Mouse (Mus musculus) T-helper 2 cell (primary cell): ENCODE measurements around the gene Lrrc32.

Source experiments
- in situ Hi-C: fragments of 300-600 bp; cut with MboI, MseI; formaldehyde crosslinking; loops from one replicate; pipeline ENCODE4 v1.15.1; 2025; ENCODE audit warnings: high pct_unique_total_duplicates

The Lrrc32 gene

DNA sequence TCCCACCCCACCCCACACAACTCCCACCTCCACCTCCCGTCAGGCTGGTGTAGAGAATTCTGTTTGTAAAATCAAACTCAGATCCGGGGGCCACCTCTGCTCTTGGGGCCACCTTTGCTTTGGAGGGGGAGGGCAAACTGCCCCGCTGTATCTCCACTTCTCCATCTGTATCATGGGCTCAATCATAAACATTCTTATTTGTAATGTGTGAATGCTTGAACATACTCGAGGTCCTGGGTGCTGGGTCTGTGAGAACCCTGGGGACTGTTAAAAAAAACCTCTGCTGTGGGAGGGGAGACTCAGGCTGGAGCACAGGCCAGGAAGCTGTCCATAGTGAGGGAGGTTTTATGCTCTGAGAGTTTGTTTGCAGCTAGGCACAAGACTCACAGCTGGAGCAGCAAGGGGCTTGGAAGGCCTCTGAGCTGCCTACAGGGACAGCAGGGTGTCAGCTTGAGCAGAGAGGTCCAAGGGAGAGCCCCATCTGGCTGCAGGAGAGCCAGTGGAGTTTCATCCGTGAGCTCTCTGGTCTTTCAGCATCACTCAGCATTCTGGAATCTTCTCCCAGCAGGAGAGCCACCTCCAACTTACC, 15.7 kb downstream of the Lrrc32 start:
- in situ Hi-C loops: no loop called here

GRCm38 (mm10) chr7:98505664-98506063, 16.6 kb downstream of the Lrrc32 start:
- in situ Hi-C loops: no loop called here

DNA sequence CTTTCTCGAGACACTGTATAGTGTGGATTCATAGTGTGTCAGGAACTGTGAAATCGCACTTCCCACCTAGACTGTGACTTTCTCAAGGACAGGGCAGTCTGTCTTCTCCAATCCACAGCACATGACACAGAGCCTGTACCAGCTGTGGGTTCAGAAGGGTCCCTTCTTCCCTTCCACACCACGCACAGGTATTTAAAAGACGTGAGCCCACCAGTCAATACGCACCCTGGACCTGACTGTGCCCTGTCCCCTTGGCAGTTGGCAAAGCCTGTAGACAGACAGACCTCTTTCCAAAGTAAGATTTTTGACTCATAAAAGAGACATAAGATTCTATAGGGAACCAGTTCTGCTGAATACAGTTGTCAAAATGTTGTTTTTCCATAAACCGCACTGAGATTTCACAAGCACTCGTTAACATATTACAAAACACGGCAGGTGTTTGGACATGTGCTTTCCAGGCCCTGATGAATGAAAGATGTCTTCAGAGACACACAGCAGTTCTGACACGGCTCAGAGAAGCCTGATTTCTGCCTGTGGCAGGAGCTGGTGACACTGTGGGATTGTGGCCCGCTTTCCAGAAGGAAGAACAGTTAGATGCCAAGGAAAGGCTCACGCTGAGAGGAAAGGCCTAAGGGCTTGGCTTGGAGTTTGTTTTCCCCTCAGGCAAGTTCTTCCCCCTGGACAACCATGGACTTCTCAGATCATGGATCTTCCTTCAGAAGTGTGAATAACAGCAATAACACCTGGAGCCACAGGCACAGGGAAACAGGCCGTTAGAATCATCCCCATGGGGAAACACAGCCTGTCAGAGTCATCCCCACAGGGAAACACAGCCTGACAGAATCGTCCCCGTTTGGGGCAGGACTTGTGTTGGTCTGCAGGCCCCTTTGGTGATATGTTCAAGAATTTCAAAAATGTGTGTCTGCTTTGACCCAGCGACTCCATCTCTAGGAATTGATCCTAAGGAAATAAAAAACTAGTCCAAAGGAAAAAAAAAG, 22.2 kb downstream of the Lrrc32 start:
- in situ Hi-C loops: no loop called here

DNA sequence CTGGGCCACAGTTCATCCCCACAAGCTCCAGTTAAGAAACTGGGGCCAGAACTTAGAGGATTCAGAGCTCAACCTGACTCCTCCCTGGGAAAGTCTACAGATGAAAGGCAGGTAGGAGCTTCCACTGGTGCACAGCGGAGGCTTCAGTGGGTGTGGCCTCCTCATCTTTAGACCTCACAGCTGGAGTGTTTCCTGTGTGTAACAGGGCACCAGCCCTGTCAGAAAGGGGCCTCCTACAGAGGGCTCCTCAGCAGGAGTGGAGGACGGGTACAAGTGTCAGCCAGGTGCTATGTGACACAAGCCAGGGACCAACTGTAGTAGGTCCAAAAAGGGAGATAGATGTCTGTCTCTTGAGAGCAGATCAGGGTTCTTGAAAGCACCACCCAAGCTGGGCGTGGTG, 24.2 kb downstream of the Lrrc32 start:
- in situ Hi-C loops: no loop called here

DNA sequence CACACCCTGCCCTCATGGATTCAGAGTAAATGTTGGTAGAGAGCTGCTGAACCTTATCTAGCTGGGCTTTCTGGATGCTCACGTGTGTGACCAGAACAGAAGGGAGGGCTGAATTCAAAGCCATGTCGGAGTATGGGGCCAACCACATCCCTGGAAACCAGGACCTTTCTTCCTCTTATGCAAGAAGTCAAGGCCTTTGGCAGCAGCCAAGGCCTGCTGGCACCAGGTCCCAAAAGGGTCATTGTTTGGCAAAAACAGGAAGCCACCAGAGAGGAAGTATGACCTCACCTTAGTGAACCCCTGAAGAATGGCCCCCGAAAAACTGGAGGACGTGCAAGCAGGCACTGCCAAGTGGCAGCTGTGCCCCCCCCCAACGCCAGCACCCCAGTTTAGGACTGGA, 33.5 kb downstream of the Lrrc32 start:
- in situ Hi-C loops: no loop called here

- in situ Hi-C loops: no loop called here
These were observed 34.2 kb downstream of the Lrrc32 start for GRCm38 (mm10) chr7:98523070-98523812.

DNA sequence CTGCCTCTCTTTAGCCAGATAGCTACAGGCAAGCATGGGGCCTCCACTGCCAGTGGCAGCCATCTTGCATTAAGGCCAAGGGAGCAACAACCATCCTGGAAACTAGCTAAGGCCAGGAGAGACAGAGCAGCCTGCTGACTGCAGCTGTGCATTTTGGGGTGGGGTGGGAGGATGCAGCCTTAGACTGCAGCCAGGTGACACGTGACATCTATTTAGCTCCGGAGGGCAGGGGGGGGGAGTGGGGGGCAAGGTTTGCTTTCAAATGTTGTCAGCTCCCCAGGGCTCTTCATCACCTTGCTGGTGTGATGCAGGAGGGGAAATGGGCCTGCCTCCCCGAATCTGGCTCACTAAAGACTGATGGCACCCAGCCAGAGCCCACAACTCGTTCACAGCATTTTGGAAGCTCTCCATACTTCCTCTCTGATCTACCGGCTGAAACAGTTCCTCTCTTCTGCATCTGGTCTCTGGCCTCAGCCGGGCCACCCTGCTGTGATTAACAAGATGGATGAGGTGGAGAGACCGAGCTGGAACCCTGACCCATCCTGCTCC, 34.8 kb downstream of the Lrrc32 start:
- in situ Hi-C loops: no loop called here

- in situ Hi-C loops: no loop called here
These were observed 35.3 kb downstream of the Lrrc32 start for GRCm38 (mm10) chr7:98524401-98524800.

DNA sequence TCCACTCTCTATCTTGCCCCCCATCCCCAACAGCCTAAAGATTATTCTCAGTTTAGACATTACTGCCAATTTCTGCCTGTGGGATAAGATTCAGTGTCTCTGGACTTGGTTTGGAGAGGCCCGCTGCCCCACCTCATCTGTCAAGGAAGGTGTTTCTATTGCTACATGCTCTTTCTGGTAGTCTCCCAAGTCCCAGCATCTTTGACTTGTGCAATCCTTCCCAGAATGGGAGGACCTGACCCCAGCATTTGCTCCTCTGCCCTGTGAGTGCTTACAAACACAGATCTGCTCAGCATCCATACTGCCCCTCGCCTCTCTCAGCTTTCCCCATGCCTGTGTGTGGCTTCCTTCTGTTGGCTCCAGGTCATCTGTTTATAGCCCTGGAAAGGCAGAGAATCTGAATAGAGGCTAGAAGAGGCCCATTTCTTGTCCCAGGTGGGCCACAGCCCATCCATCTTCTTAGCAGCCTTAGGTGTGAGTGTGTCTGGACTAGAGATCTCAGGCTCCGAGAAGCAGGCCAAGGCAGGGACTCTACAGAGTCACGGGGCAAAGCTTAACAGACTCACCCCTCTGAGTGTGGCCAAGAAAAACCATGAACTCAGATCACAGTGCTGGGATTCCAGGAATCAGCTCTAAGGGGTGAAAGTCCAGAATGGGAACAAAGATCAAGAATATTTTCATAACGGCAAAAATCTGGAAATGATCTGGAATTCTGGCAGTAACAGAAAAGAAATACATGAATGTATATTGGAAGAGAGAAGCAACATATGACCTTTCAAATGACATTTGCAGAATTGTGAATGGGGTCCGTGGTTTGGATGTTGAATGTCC, 36.0 kb downstream of the Lrrc32 start:
- in situ Hi-C loops: no loop called here

- in situ Hi-C loops: no loop called here
These were observed 38.0 kb downstream of the Lrrc32 start for GRCm38 (mm10) chr7:98527085-98527484.

GRCm38 (mm10) chr7:98531612-98532011, 42.5 kb downstream of the Lrrc32 start:
- in situ Hi-C loops: no loop called here

GRCm38 (mm10) chr7:98532981-98533380, 43.9 kb downstream of the Lrrc32 start:
- in situ Hi-C loops: no loop called here

DNA sequence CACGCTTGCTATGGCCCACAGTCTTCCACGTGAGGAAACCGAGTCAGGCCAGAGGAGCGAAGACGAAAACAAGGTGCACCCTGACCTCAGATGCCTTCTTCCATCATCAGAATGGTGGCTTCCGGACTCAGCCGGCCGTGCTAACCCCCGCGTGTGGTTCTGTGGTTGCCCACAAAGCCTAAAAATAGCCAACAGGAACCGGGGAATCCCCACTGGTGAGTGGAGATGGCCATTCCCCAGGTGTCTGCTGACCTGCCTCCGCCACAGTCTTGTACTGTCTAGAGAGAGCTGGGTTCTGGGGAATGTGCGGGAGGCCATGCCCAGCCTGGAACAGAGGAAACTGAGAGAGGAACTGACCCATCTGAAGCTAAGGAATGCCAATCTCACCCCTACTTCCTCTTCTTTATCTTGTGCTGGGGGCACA, 45.4 kb downstream of the Lrrc32 start:
- in situ Hi-C loops: no loop called here

DNA sequence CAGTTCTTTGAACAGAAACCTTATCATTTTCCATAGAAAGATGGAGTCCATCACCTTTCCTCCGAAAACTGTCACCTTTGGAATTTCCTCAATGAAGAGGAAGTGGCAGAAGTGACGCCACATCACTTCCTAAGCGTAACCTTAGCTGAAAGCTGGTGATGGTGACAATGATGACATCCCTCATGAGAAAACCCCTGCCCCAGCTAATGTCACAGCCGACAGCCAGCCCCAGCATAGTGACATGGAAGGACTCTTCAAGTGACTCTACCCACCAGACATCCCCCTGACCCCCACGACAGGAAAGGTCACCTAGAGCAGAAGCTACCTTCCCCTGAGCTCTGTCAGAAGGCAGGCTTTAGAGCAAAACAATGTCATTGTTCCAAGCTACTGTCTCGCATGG, 46.1 kb downstream of the Lrrc32 start:
- in situ Hi-C loops: no loop called here

GRCm38 (mm10) chr7:98535882-98536281, 46.8 kb downstream of the Lrrc32 start:
- in situ Hi-C loops: no loop called here

- in situ Hi-C loops: no loop called here
These were observed 48.3 kb downstream of the Lrrc32 start for GRCm38 (mm10) chr7:98537210-98537966.

DNA sequence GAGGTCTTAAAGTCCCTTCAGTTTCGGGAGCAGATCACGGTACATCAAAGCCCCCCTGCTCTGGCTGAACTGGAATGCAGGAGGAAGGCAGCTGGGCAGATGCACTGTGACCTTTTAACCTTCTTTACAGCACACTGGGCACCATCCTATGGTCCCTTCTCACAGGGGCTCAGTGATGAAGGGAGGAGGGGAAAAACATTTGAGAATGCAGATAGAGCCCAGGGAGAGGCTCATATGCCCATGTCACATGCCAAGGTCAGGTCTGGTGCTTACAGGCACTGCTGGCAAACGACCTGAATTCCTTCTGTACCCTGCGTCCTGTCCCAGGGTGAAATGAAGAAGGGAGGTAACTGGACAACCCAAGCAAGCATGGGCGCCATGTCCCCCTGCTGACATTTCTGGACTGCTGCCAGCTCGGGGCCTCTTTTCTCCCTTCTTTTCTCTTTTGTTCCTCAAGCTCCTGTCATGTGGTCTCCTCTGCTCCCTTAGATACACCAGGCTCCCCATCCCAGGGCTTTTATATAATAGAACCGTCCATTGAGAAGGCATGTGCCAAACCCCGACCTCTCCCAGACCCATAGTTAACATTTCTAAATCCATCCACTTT, 49.0 kb downstream of the Lrrc32 start:
- in situ Hi-C loops: no loop called here

DNA sequence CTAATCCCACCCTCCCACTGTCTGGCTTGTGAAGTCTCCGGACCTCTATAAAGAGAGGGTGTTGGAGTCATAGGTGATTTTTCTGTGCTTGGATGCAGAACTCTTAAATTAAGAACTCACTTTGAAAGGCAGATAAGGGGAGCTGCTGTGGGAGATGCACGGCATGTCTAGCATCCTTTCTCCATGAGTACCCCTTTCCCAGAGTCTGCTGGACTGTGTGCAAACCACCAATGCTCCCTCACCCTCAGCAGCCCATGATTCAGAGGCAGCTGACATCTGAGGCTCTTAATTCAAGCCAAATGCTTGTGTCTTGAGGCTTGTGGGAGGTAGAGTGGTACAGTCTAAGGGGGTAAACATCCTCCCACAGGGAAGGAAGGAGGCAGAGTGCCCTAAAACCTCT, 51.8 kb downstream of the Lrrc32 start:
- in situ Hi-C loops: no loop called here

DNA sequence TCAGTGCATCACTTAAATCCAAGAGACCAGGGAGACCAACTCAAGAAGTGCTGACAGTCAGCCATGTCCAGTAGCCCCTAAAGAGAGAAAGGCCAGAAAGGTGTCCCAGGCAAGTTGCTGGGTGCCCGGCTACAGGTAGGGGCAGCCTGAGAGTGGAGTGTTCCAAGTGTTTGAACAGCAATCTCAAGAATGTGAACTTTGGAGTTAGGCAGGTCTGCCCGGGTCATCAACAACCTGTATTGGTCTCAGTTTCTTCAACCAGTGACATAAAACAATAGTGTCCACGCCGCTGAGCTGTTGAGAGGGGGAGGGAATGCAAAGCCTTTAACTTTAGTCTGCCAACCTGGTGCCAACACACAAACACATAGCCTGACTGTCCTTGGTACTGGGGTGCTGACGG, 52.5 kb downstream of the Lrrc32 start:
- in situ Hi-C loops: no loop called here

DNA sequence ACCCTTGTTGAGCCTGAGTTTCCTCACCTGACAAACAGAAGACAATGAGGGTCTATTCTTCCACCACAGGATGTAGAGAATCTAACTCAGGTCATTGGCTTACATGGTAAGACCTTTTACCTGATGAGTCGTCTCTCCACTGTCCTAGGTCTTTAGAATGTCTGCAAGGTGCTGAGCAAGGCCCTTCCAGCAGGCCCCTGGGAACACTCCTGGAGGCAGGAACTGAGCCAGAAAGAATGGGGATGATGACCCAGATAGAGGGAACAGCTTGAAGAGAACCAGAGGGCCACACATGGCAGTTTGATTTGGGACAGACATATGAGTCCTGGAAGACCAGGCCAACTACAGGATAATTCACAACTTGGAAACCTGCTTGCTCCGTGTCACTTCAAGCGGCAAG, 53.2 kb downstream of the Lrrc32 start:
- in situ Hi-C loops: no loop called here
